Comparison of ENCODE assay signal across 9 mouse cellular contexts in the genomic region with DNA sequence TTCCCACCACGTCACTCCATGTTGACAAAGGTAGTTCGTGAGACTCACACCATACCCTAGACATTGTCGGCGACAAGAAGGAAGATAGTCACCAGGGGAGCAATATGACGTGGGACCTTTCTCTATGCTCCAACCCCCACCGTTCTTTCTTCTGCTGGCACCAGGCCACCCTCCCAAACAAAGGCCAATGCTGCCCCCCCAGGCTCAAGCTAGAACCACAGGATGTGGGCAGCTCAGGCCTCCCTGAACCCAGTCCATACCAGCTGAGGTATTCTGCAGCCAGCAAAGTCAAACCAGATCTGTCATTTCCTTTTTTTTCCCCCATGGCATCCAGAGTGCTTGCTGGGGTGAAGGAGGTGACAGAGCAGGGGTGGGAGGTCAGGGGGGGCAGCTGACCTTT. TPM values are rescaled to one million over a fixed set of nuclear protein-coding genes. Genes with fewer than 3 reads are reported as not detected.
DNase-seq lines count a peak whose midpoint lies in the region; ATAC-seq and TF ChIP-seq lines count a peak whose summit lies in the region.
"Had no signal": no experiment of that assay in that cellular context is flagged by ENCODE, and none has a peak within 500 bp of the region (broad histone marks: within the 10 kb centered on the region; RNA-seq: fewer than 3 reads in every experiment).

No protein-coding gene starts in this region.

- H3K4me2 ChIP-seq in hindbrain, embryonic 16.5 days (ENCODE audit: low read length) = no peak overlapping the region
- H3K4me2 ChIP-seq: neural tube, embryonic 12.5 days had no signal

- H3K4me3 ChIP-seq in hindbrain, embryonic 10.5 days = no peak overlapping the region
- no peak overlapping the region for H3K4me3 ChIP-seq in hindbrain, embryonic 16.5 days (ENCODE audit: low read length)
- peak overlapping the region; percentile 77 for H3K4me3 ChIP-seq in megakaryocyte, embryonic 14.5 days (replicated peaks)
- H3K4me3 ChIP-seq in bone marrow, adult 2 months (replicated peaks; ENCODE audit: control insufficient read depth, low read depth, low read length) = no peak overlapping the region
- no peak overlapping the region for H3K4me3 ChIP-seq in embryonic fibroblast, embryonic 13.5 days (ENCODE audit: insufficient read depth, low read length)
- H3K4me3 ChIP-seq: neural tube, embryonic 12.5 days had no signal

- no peak overlapping the region for H3K27ac ChIP-seq in hindbrain, embryonic 10.5 days
- H3K27ac ChIP-seq in hindbrain, embryonic 16.5 days (ENCODE audit: low read depth, low read length) = no peak overlapping the region
- no peak overlapping the region for H3K27ac ChIP-seq in bone marrow, adult 2 months (ENCODE audit: control insufficient read depth, insufficient read depth, low read depth, low read length, poor library complexity)
- H3K27ac ChIP-seq in embryonic fibroblast, embryonic 13.5 days (ENCODE audit: insufficient read depth, low read length) = no peak overlapping the region
- H3K27ac ChIP-seq: neural tube, embryonic 12.5 days had no signal

- no peak for TF ChIP-seq POLR2A in bone marrow, adult 2 months (IDR thresholded peaks at IDR 0.05; ENCODE audit: borderline replicate concordance, control insufficient read depth, low read depth, low read length)
- TF ChIP-seq POLR2A in embryonic fibroblast, embryonic 13.5 days (IDR thresholded peaks at IDR 0.05; ENCODE audit: low read depth, low read length) = no peak

- no peaks in the 10 kb centered on the region for H3K36me3 ChIP-seq in hindbrain, embryonic 10.5 days
- H3K36me3 ChIP-seq in hindbrain, embryonic 16.5 days (ENCODE audit: control insufficient read depth, insufficient read depth, low read length) = no peaks in the 10 kb centered on the region
- H3K36me3 ChIP-seq in megakaryocyte, embryonic 14.5 days (replicated peaks; ENCODE audit: low read length) = no peaks in the 10 kb centered on the region
- H3K36me3 ChIP-seq: neural tube, embryonic 12.5 days had no signal

- WGBS in hindbrain, embryonic 10.5 days = 76% methylated on average over 6 of the region's 6 CpGs
- 59% methylated on average over 6 of the region's 6 CpGs for WGBS in hindbrain, embryonic 16.5 days
- 65% methylated on average over 6 of the region's 6 CpGs for WGBS in bone marrow, adult 2 months

- peaks cover 50% of the 10 kb centered on the region for H3K27me3 ChIP-seq in hindbrain, embryonic 10.5 days (ENCODE audit: insufficient read depth, poor library complexity, severe bottlenecking)
- H3K27me3 ChIP-seq in hindbrain, embryonic 16.5 days (replicated peaks; ENCODE audit: control insufficient read depth, insufficient read depth, low read length) = 0 out of 2 replicates have a peak, but pooled peaks cover 4% of the 10 kb centered on the region
- peaks cover 71% of the 10 kb centered on the region for H3K27me3 ChIP-seq in megakaryocyte, embryonic 14.5 days (replicated peaks)

- no peaks in the 10 kb centered on the region for H3K9me3 ChIP-seq in hindbrain, embryonic 10.5 days
- H3K9me3 ChIP-seq in hindbrain, embryonic 16.5 days (ENCODE audit: control insufficient read depth, low read length) = no peaks in the 10 kb centered on the region
- H3K9me3 ChIP-seq in megakaryocyte, embryonic 14.5 days = no peaks in the 10 kb centered on the region
- H3K9me3 ChIP-seq: neural tube, embryonic 12.5 days had no signal

- H3K4me1 ChIP-seq in hindbrain, embryonic 10.5 days (replicated peaks) = peaks cover 42% of the 10 kb centered on the region
- H3K4me1 ChIP-seq in hindbrain, embryonic 16.5 days (ENCODE audit: control insufficient read depth, insufficient read depth, low read depth, low read length) = peaks cover 16% of the 10 kb centered on the region
- peaks cover 35% of the 10 kb centered on the region for H3K4me1 ChIP-seq in megakaryocyte, embryonic 14.5 days
- no peaks in the 10 kb centered on the region; the same call in 1 of the 2 replicates for H3K4me1 ChIP-seq in bone marrow, adult 2 months (ENCODE audit: control insufficient read depth, insufficient read depth, low read length)
- no peaks in the 10 kb centered on the region for H3K4me1 ChIP-seq in embryonic fibroblast, embryonic 13.5 days (ENCODE audit: control insufficient read depth, insufficient read depth, low read length)

- no peak overlapping the region for H3K9ac ChIP-seq in hindbrain, embryonic 16.5 days (ENCODE audit: low read depth, low read length)
- H3K9ac ChIP-seq: neural tube, embryonic 12.5 days had no signal

- ATAC-seq in hindbrain, embryonic 16.5 days = no peak
- ATAC-seq in megakaryocyte, adult 5-6 weeks (ENCODE audit: poor library complexity, severe bottlenecking) = no peak

- TF ChIP-seq CTCF in bone marrow, adult 2 months (IDR thresholded peaks at IDR 0.05; ENCODE audit: control insufficient read depth, insufficient read depth, low read length) = peak; percentile 37; the same call in 1 of the 2 replicates
- 0 out of 2 replicates have a peak, but pooled peaks have one; percentile 2 for TF ChIP-seq CTCF in embryonic fibroblast, embryonic 13.5 days (IDR thresholded peaks at IDR 0.05; ENCODE audit: borderline replicate concordance, insufficient read depth, low read length)

- peak; percentile 18 for DNase-seq in hindbrain, embryonic 10.5 days (ENCODE audit: low spot score)
- no peak for DNase-seq in ovary, postnatal 14 days (ENCODE audit: low spot score)
- DNase-seq in thymus, adult 18-20 months = no peak

RNA-seq across cellular contexts. Expression of a gene that starts 3.4 kb away (rescaled TPM):
- polyA plus RNA-seq in hindbrain, embryonic 10.5 days (2016; fragmentation: Nextera tagmentation; extraction: Ambion mirVana) = 6.7 and 10.2 TPM in 2 replicates
- 36.6 and 41.9 TPM in 2 replicates for polyA plus RNA-seq in hindbrain, embryonic 16.5 days (2015; fragmentation: Nextera tagmentation; extraction: Ambion mirVana)
- 7.9 and 13.0 TPM in 2 replicates for polyA plus RNA-seq in megakaryocyte, embryonic 14.5 days (2012; ENCODE audit: insufficient read depth, low replicate concordance)
- 0.05 TPM in 1 of 2 replicates, not detected in the other for total RNA-seq in megakaryocyte, adult 5-6 weeks (2015)
- total RNA-seq in megakaryocyte, adult 5-6 weeks (2017) = 0.04 TPM in 1 of 2 replicates, not detected in the other
- 3.6 and 7.4 TPM in 2 replicates for polyA plus RNA-seq in bone marrow, adult 2 months (2011; ENCODE audit: insufficient read depth, insufficient read length, low replicate concordance, missing spikeins)
- polyA plus RNA-seq in embryonic fibroblast, embryonic 13.5 days (2011; ENCODE audit: insufficient read length, low read depth, missing spikeins) = 12.3 and 13.2 TPM in 2 replicates
